Mouse (Mus musculus) liver, embryonic 13.5 days (tissue): ENCODE measurements around the gene Znrf2. TPM values are rescaled to one million over a fixed set of nuclear protein-coding genes. Genes with fewer than 3 reads are reported as not detected.

Experiments
- ATAC-seq: fragments of 200-750 bp; cut with Nextera tagmentation; 2 replicates; pipeline ENCODE4 v1.8.0; 2017; ENCODE audit warnings: low read depth, mild to moderate bottlenecking, moderate number of reproducible peaks, moderate library complexity
- DNase-seq: peaks from one replicate; pipeline ENCODE4 v3.0.0; 2022
- H3K27ac ChIP-seq: fragments of 300-500 bp; sonication (generic); 2 replicates; pipeline ENCODE4 v1.5.1; 2015; ENCODE audit warnings: moderate library complexity, mild to moderate bottlenecking, inconsistent platforms
- H3K27me3 ChIP-seq: fragments of 300-500 bp; sonication (generic); 2 replicates; pipeline ENCODE4 v1.6.1; 2015; ENCODE audit warnings: mild to moderate bottlenecking, inconsistent platforms
- H3K36me3 ChIP-seq: fragments of 300-500 bp; sonication (generic); 2 replicates; pipeline ENCODE4 v1.6.1; 2015; ENCODE audit warnings: mild to moderate bottlenecking, inconsistent platforms
- H3K4me1 ChIP-seq: fragments of 300-500 bp; sonication (generic); replicated peaks from 2 replicates; pipeline ENCODE4 v1.6.1; 2015; ENCODE audit warnings: inconsistent platforms
- H3K4me2 ChIP-seq: fragments of 300-500 bp; sonication (generic); 2 replicates; pipeline ENCODE4 v1.6.1; 2015; ENCODE audit warnings: inconsistent platforms, mild to moderate bottlenecking, moderate library complexity
- H3K4me3 ChIP-seq: fragments of 300-500 bp; sonication (generic); replicated peaks from 2 replicates; pipeline ENCODE4 v1.5.1; 2015; ENCODE audit warnings: mild to moderate bottlenecking, inconsistent platforms
- H3K9ac ChIP-seq: fragments of 300-500 bp; sonication (generic); 2 replicates; pipeline ENCODE4 v1.6.1; 2015; ENCODE audit warnings: mild to moderate bottlenecking, inconsistent platforms
- H3K9me3 ChIP-seq: fragments of 300-500 bp; sonication (generic); replicated peaks from 2 replicates; pipeline ENCODE4 v1.6.1; 2016; ENCODE audit warnings: inconsistent platforms
- WGBS: fragments of 180-500 bp; shearing (Covaris S2); methylation state at CpG from one replicate; pipeline ENCODE4 v1.1.7; 2015; ENCODE audit not compliant: insufficient replicate concordance; 5-methylcytosine and 5-hydroxymethylcytosine counted together
- polyA plus RNA-seq: library from polyadenylated mRNA; unstranded; fragments of >200 nt; fragmentation: Nextera tagmentation; extraction: Ambion mirVana; gene quantifications from 2 replicates; pipeline ENCODE4 v1.2.1, GENCODE M21; 2015

Gene Znrf2
- polyA plus RNA-seq, 1 experiment from 2014 or later: 2.7 TPM

GRCm38 (mm10) chr6:54883424-54883823 is 66.7 kb downstream of the Znrf2 start:
- Histone ChIP-seq H3K9me3 (no peaks in the 10 kb centered on the region), H3K4me1 (no peaks in the 10 kb centered on the region), H3K9ac (no peak overlapping the region), H3K27me3 (no peaks in the 10 kb centered on the region), H3K4me3 (no peak overlapping the region), H3K27ac (no peak overlapping the region), H3K36me3 (peaks cover 6% of the 10 kb centered on the region), H3K4me2 (no peak overlapping the region)
- no peak for ATAC-seq
- DNase-seq: no peak
- 67% methylated on average over 2 of the region's 2 CpGs for WGBS

DNA sequence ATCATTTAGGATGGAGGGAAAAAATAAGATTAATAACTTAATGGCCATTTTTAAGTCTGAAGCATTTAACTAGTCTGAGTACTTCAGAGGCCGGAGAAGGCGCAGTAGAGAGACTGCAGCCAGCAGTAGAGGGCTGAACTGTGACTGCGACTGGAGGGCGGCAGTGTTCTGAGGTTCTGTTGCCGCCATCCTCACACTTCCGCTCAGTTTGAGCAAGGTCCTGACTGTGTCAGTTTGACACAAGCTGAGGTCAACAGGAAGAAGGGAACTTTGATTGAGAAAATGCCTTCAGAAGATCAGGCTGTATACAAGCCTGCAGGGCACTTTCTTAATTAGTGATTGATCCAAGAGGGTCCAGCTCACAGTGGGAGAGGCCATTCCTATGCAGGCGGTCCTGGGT is 69.5 kb downstream of the Znrf2 start:
- ATAC-seq (no peak), DNase-seq (no peak)
- Histone ChIP-seq H3K27me3 (no peaks in the 10 kb centered on the region), H3K4me1 (no peaks in the 10 kb centered on the region), H3K27ac (no peak overlapping the region), H3K36me3 (no peaks in the 10 kb centered on the region), H3K4me2 (no peak overlapping the region), H3K9me3 (no peaks in the 10 kb centered on the region), H3K9ac (no peak overlapping the region), H3K4me3 (no peak overlapping the region)
- WGBS: 82% methylated on average over 7 of the region's 7 CpGs

GRCm38 (mm10) chr6:54890221-54890620 is 73.5 kb downstream of the Znrf2 start:
- H3K27me3 ChIP-seq: no peaks in the 10 kb centered on the region
- DNase-seq (no peak), ATAC-seq (no peak)
- no peaks in the 10 kb centered on the region for H3K4me1 ChIP-seq
- no peak overlapping the region for H3K27ac ChIP-seq
- no peaks in the 10 kb centered on the region for H3K9me3 ChIP-seq
- no peak overlapping the region for H3K4me3 ChIP-seq
- no peak overlapping the region for H3K9ac ChIP-seq
- H3K4me2 ChIP-seq: no peak overlapping the region
- no peaks in the 10 kb centered on the region for H3K36me3 ChIP-seq
- WGBS: 79% methylated on average over 9 of the region's 9 CpGs

DNA sequence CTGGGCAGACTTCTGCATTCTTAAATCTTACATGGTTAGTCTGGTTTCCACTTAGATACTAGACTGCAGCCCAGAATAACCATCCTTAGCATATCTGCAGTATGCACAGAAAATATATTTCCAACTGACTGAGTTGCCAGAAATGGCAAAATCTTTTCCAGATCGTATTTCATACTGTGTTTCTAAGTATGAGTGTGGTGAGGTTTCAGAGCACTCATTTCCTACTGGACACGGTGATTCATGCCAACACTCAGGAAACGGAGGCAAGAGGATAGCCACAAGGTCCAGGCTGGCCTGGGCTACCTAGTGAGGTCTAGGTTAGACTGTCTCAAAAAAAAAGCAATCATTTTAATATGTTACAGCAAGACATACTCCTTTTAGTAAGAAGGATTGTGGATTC is 74.7 kb downstream of the Znrf2 start:
- Histone ChIP-seq H3K4me2 (no peak overlapping the region), H3K4me3 (no peak overlapping the region), H3K4me1 (no peaks in the 10 kb centered on the region), H3K27ac (no peak overlapping the region), H3K36me3 (no peaks in the 10 kb centered on the region), H3K9ac (no peak overlapping the region), H3K9me3 (no peaks in the 10 kb centered on the region), H3K27me3 (no peaks in the 10 kb centered on the region)
- DNase-seq (no peak), ATAC-seq (no peak)
- 64% methylated on average over 3 of the region's 3 CpGs for WGBS

DNA sequence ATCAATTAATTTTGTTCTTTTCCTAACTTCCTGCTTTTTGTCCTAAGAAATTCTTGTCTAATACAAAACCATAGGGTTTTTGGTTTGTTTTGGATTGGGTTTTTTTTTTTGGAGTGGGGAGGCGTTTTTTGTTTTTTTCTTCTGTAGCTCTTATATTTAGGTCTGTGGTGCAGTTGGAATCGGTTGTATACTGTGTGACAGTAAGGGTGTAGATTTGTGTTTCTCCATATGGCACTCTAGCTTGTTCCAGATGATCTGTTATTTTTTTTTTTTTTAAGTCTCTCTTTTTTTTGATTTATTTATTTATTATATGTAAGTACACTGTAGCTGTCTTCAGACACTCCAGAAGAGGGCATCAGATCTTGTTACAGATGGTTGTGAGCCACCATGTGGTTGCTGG is 83.5 kb downstream of the Znrf2 start:
- no peaks in the 10 kb centered on the region for H3K36me3 ChIP-seq
- no peaks in the 10 kb centered on the region for H3K9me3 ChIP-seq
- ATAC-seq (no peak), DNase-seq (no peak)
- no peaks in the 10 kb centered on the region for H3K4me1 ChIP-seq
- 59% methylated on average over 2 of the region's 2 CpGs for whole genome bisulfite sequencing
- H3K27me3 ChIP-seq: no peaks in the 10 kb centered on the region
- H3K27ac ChIP-seq: no peak overlapping the region
- H3K4me3 ChIP-seq: no peak overlapping the region
- H3K9ac ChIP-seq: no peak overlapping the region
- no peak overlapping the region for H3K4me2 ChIP-seq

DNA sequence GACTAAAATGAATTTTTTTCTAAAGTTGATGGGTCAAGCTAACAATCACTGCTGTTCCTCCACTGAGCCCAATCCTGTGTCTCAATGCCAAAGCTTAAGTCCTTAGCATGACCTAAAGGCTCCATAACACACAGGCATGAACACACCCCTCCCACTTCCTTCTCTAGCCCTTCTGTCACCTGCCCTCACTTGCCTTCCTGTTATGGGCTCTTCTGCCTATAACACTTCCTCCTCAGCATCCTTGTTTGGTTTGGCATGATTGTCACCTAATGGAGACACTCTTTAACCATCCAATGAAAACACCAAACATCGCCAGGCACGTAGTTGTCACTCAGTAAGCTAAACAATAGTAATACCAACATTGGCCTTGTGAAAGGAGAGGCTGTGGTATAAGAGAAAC is 85.8 kb downstream of the Znrf2 start:
- no peak overlapping the region for H3K4me3 ChIP-seq
- no peaks in the 10 kb centered on the region for H3K27me3 ChIP-seq
- H3K4me1 ChIP-seq: no peaks in the 10 kb centered on the region
- no peak overlapping the region for H3K9ac ChIP-seq
- no peaks in the 10 kb centered on the region for H3K36me3 ChIP-seq
- H3K9me3 ChIP-seq: no peaks in the 10 kb centered on the region
- no peak overlapping the region for H3K4me2 ChIP-seq
- H3K27ac ChIP-seq: no peak overlapping the region
- ATAC-seq: no peak
- WGBS: 73% methylated on average over 2 of the region's 2 CpGs
- no peak for DNase-seq

GRCm38 (mm10) chr6:54906053-54907040 is 89.6 kb downstream of the Znrf2 start:
- Histone ChIP-seq H3K4me2 (no peak overlapping the region), H3K9ac (no peak overlapping the region), H3K36me3 (no peaks in the 10 kb centered on the region), H3K4me1 (no peaks in the 10 kb centered on the region), H3K27ac (no peak overlapping the region), H3K4me3 (no peak overlapping the region), H3K9me3 (no peaks in the 10 kb centered on the region), H3K27me3 (no peaks in the 10 kb centered on the region)
- 70% methylated on average over 10 of the region's 10 CpGs for WGBS
- DNase-seq (no peak), ATAC-seq (no peak)

DNA sequence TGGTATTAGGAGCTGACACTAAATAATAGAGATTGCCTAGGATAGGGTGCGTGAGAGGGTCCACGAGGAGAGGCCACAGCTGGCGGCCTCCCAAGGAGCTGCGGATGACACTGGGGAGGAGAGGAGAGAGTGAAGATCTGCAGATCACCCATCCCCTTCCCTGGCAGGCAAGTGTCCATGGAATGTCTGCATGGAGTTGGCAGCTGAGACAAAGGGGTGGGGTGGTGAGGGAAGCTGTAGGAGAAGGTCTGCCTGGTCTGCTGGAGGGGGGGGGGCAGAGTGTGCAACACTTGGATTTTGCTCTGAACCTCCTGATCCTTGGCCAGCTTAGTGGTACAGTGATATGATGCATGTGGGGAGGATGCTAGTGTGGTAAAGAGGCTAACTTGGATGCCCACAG is 98.3 kb downstream of the Znrf2 start:
- Histone ChIP-seq H3K4me3 (no peak overlapping the region), H3K9ac (no peak overlapping the region), H3K27me3 (no peaks in the 10 kb centered on the region), H3K27ac (no peak overlapping the region), H3K4me1 (no peaks in the 10 kb centered on the region), H3K9me3 (no peaks in the 10 kb centered on the region), H3K36me3 (no peaks in the 10 kb centered on the region), H3K4me2 (no peak overlapping the region)
- ATAC-seq (no peak), DNase-seq (no peak)
- 79% methylated on average over 4 of the region's 4 CpGs for WGBS

DNA sequence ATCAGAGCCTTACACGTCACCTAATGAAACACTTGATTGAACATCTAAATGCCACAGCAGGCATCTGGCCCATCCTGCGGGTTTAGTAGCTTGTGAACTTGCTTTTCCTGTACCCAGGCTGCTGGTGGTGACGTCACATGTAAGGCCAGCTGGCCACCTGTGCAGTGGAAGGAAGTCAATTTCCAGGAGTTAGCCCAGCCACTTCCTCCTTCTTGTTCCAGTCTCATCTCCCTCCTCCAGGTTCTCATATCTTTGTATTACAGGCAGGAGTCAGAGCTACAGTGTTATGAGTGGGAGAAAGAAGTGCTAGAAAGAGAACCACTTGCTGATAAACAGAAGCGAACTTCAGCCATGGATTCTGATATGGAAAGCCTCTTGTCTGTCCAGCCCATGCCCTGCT is 99.4 kb downstream of the Znrf2 start:
- no peaks in the 10 kb centered on the region for H3K9me3 ChIP-seq
- 23% methylated on average over 4 of the region's 4 CpGs for WGBS
- DNase-seq (no peak), ATAC-seq (no peak)
- H3K4me3 ChIP-seq: no peak overlapping the region
- H3K27ac ChIP-seq: no peak overlapping the region
- H3K9ac ChIP-seq: no peak overlapping the region
- H3K4me2 ChIP-seq: no peak overlapping the region
- no peaks in the 10 kb centered on the region for H3K36me3 ChIP-seq
- H3K4me1 ChIP-seq: no peaks in the 10 kb centered on the region
- no peaks in the 10 kb centered on the region for H3K27me3 ChIP-seq

GRCm38 (mm10) chr6:54916941-54917340 is 100.2 kb downstream of the Znrf2 start:
- Histone ChIP-seq H3K9me3 (no peaks in the 10 kb centered on the region), H3K27me3 (no peaks in the 10 kb centered on the region), H3K4me1 (no peaks in the 10 kb centered on the region), H3K4me3 (no peak overlapping the region), H3K9ac (no peak overlapping the region), H3K27ac (no peak overlapping the region), H3K36me3 (no peaks in the 10 kb centered on the region), H3K4me2 (no peak overlapping the region)
- ATAC-seq (no peak), DNase-seq (no peak)
- 58% methylated on average over 4 of the region's 4 CpGs for WGBS

- ATAC-seq: no peak
Measured at GRCm38 (mm10) chr6:54917523-54917922, 100.8 kb downstream of the Znrf2 start.

GRCm38 (mm10) chr6:54918521-54918920 is 101.8 kb downstream of the Znrf2 start:
- H3K9ac ChIP-seq: no peak overlapping the region
- no peak for ATAC-seq
- H3K27me3 ChIP-seq: no peaks in the 10 kb centered on the region
- no peak overlapping the region for H3K4me2 ChIP-seq
- H3K27ac ChIP-seq: no peak overlapping the region
- no peaks in the 10 kb centered on the region for H3K9me3 ChIP-seq
- H3K4me1 ChIP-seq: no peaks in the 10 kb centered on the region
- no peak for DNase-seq
- H3K36me3 ChIP-seq: no peaks in the 10 kb centered on the region
- H3K4me3 ChIP-seq: no peak overlapping the region
- 69% methylated on average over 5 of the region's 5 CpGs for WGBS

More at GRCm38 (mm10) chr6:54917523-54917922, 100.8 kb downstream of the Znrf2 start:
- Histone ChIP-seq H3K27ac (no peak overlapping the region), H3K36me3 (no peaks in the 10 kb centered on the region), H3K9ac (no peak overlapping the region), H3K4me2 (no peak overlapping the region), H3K4me1 (no peaks in the 10 kb centered on the region), H3K27me3 (no peaks in the 10 kb centered on the region), H3K9me3 (no peaks in the 10 kb centered on the region), H3K4me3 (no peak overlapping the region)
- no peak for DNase-seq
- 28% methylated on average over 4 of the region's 4 CpGs for WGBS
